Mouse (Mus musculus): ENCODE measurements around the gene Ldlrad1. TPM values are rescaled to one million over a fixed set of nuclear protein-coding genes. Genes with fewer than 3 reads are reported as not detected.

Ldlrad1 gene
- polyA plus RNA-seq, 1 experiment, result not detected

DNA sequence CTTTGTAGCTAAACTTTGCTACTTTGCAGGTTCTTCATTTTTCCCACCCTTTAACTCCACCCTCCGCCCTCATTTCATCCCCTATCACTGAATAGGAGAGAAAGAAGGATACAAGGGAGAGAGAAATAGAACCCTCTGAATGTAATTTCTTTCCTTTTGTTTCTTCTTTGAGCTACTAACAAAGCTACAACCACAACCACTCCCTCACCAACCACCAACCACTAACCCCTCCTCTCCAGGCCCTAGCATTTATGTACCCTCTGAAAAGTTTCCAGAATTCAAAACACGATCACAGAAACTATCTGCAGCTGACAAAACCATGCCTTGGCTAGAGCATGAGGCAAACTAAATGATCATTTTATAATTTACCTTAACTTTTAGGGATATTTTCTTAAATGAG is 12.5 kb upstream of the Ldlrad1 start:
- H3K79me2 ChIP-seq (ENCODE audit: control insufficient read depth, insufficient read depth), result no peaks in the 10 kb centered on the region
- TF ChIP-seq CEBPB (IDR thresholded peaks at IDR 0.05; ENCODE audit: insufficient read depth, poor library complexity, severe bottlenecking) (no peak), TCF12 (IDR thresholded peaks at IDR 0.05; ENCODE audit: insufficient read depth, poor library complexity, severe bottlenecking) (no peak), SRF (IDR thresholded peaks at IDR 0.05; ENCODE audit: control insufficient read depth, insufficient read length, low read depth) (no peak), REST (IDR thresholded peaks at IDR 0.05; ENCODE audit: insufficient read depth, insufficient read length) (no peak), USF1 (IDR thresholded peaks at IDR 0.05; ENCODE audit: low read depth) (no peak), MYOD1 (IDR thresholded peaks at IDR 0.05; ENCODE audit: control insufficient read depth in 1 of 3, insufficient read length in 2 of 3, low read depth in 2 of 3) (no peak), MYOG (IDR thresholded peaks at IDR 0.05; ENCODE audit: control insufficient read depth in 1 of 3, insufficient read depth in 1 of 3, insufficient read length in 2 of 3, low read depth in 2 of 3) (no peak), E2F4 (IDR thresholded peaks at IDR 0.05; ENCODE audit: insufficient read depth) (no peak), TCF3 (IDR thresholded peaks at IDR 0.05; ENCODE audit: insufficient read length, low read depth) (no peak), POLR2AphosphoS2 (IDR thresholded peaks at IDR 0.05; ENCODE audit: insufficient read length, low read depth) (no peak), MAX (IDR thresholded peaks at IDR 0.05; ENCODE audit: low read depth) (no peak), POLR2A (IDR thresholded peaks at IDR 0.05; ENCODE audit: insufficient read length, low read depth) (no peak)
- H3K4me3 ChIP-seq, result no peak overlapping the region

DNA sequence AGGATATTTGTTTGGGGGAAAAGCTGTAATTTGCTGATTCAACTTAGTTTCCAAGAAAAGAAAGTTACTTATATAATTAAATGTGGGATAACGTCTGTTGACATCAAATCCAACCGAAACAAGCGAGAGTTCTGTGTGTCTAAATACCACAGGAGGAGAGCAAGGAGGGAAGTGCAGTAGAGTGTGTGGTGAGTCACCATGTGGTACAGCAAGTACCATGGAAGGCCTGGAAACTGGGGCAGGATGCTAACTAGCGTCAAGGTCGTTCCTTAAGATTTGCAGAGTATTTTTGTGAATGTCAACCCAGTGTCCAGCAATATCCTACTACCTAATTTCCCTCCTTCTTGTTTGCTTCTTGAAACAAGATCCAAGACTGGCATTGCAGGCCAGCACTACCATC is 10.9 kb upstream of the Ldlrad1 start:
- no peaks in the 10 kb centered on the region for H3K79me2 ChIP-seq (ENCODE audit: control insufficient read depth, insufficient read depth)
- H3K27me3 ChIP-seq (ENCODE audit: control insufficient read depth, insufficient read depth, insufficient read length), result no peaks in the 10 kb centered on the region
- no peak overlapping the region for H3ac ChIP-seq (ENCODE audit: control insufficient read depth, insufficient read length)
- TF ChIP-seq E2F4 (IDR thresholded peaks at IDR 0.05; ENCODE audit: insufficient read depth) (no peak), TCF12 (IDR thresholded peaks at IDR 0.05; ENCODE audit: insufficient read depth, poor library complexity, severe bottlenecking) (no peak), REST (IDR thresholded peaks at IDR 0.05; ENCODE audit: insufficient read depth, insufficient read length) (no peak), MYOD1 (IDR thresholded peaks at IDR 0.05; ENCODE audit: control insufficient read depth in 1 of 3, insufficient read length in 2 of 3, low read depth in 2 of 3) (no peak), CEBPB (IDR thresholded peaks at IDR 0.05; ENCODE audit: insufficient read depth, poor library complexity, severe bottlenecking) (no peak), USF1 (IDR thresholded peaks at IDR 0.05; ENCODE audit: low read depth) (no peak), SRF (IDR thresholded peaks at IDR 0.05; ENCODE audit: control insufficient read depth, insufficient read length, low read depth) (no peak), POLR2A (IDR thresholded peaks at IDR 0.05; ENCODE audit: insufficient read length, low read depth) (no peak), POLR2AphosphoS2 (IDR thresholded peaks at IDR 0.05; ENCODE audit: insufficient read length, low read depth) (no peak), TCF3 (IDR thresholded peaks at IDR 0.05; ENCODE audit: insufficient read length, low read depth) (no peak), MAX (IDR thresholded peaks at IDR 0.05; ENCODE audit: low read depth) (no peak), MYOG (IDR thresholded peaks at IDR 0.05; ENCODE audit: control insufficient read depth in 1 of 3, insufficient read depth in 1 of 3, insufficient read length in 2 of 3, low read depth in 2 of 3) (no peak)
- H3K4me3 ChIP-seq, result no peak overlapping the region
- H3K4me2 ChIP-seq (ENCODE audit: low read depth), result no peak overlapping the region
- H3K36me3 ChIP-seq (ENCODE audit: control insufficient read depth, insufficient read depth), result peaks cover 62% of the 10 kb centered on the region

More for the DNA sequence above, 12.5 kb upstream of the Ldlrad1 start:
- no peak overlapping the region for H3K4me2 ChIP-seq (ENCODE audit: low read depth)
- no peaks in the 10 kb centered on the region for H3K27me3 ChIP-seq (ENCODE audit: control insufficient read depth, insufficient read depth, insufficient read length)
- H3K36me3 ChIP-seq (ENCODE audit: control insufficient read depth, insufficient read depth), result peaks cover 65% of the 10 kb centered on the region
- H3ac ChIP-seq (ENCODE audit: control insufficient read depth, insufficient read length), result no peak overlapping the region

DNA sequence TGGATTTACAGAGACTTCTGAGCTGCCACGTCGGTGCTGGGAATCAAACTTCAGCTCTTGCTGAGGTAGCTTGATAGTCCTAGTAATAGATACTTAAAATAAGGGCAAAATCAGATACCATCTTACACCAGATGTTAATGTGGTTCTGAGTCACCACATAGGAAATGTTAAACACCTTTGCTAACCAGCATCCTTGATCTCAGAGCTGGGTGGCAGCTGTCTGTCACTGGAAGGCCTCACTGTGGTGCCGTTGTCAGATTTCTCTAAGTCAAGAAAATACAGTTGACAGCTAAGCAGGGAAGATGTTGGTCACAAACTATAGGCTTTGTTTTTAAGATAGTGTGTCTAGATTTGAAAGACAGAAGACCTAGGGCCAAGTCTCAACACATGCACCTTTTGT is 7.2 kb upstream of the Ldlrad1 start:
- H3K27me3 ChIP-seq (ENCODE audit: control insufficient read depth, insufficient read depth, insufficient read length), result no peaks in the 10 kb centered on the region
- H3K4me2 ChIP-seq (ENCODE audit: low read depth), result no peak overlapping the region
- no peak overlapping the region for H3K4me3 ChIP-seq
- H3K79me2 ChIP-seq (ENCODE audit: control insufficient read depth, insufficient read depth), result no peaks in the 10 kb centered on the region
- TF ChIP-seq SRF (IDR thresholded peaks at IDR 0.05; ENCODE audit: control insufficient read depth, insufficient read length, low read depth) (no peak), POLR2AphosphoS2 (IDR thresholded peaks at IDR 0.05; ENCODE audit: insufficient read length, low read depth) (no peak)
- peaks cover 56% of the 10 kb centered on the region for H3K36me3 ChIP-seq (ENCODE audit: control insufficient read depth, insufficient read depth)
- no peak overlapping the region for H3ac ChIP-seq (ENCODE audit: control insufficient read depth, insufficient read length)

DNA sequence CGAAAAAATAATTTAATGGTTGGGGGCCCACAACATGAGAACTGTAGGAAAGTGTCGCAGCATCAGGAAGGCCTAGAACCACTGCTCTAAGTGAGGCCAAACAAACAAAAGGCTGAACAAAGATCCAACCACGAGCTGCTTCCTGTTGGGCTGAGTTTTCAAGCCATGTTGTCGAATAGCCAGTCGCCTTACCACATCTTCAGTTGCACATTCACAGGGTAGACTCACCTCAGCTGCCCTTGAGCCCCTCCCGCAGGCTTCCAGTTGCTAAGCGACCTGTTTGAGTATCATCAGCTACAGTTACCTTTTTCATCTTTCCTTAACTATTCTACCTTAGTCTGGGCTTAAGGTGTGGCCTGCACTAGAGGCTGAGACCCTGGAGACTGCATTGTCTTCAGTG is 6.0 kb upstream of the Ldlrad1 start:
- H3K36me3 ChIP-seq (ENCODE audit: control insufficient read depth, insufficient read depth), result peaks cover 48% of the 10 kb centered on the region
- no peaks in the 10 kb centered on the region for H3K27me3 ChIP-seq (ENCODE audit: control insufficient read depth, insufficient read depth, insufficient read length)
- H3K4me2 ChIP-seq (ENCODE audit: low read depth), result no peak overlapping the region
- H3K79me2 ChIP-seq (ENCODE audit: control insufficient read depth, insufficient read depth), result no peaks in the 10 kb centered on the region
- no peak for TF ChIP-seq MYOD1 (IDR thresholded peaks at IDR 0.05; ENCODE audit: control insufficient read depth in 1 of 3, insufficient read length in 2 of 3, low read depth in 2 of 3)
- H3ac ChIP-seq (ENCODE audit: control insufficient read depth, insufficient read length), result no peak overlapping the region
- H3K4me3 ChIP-seq, result no peak overlapping the region

DNA sequence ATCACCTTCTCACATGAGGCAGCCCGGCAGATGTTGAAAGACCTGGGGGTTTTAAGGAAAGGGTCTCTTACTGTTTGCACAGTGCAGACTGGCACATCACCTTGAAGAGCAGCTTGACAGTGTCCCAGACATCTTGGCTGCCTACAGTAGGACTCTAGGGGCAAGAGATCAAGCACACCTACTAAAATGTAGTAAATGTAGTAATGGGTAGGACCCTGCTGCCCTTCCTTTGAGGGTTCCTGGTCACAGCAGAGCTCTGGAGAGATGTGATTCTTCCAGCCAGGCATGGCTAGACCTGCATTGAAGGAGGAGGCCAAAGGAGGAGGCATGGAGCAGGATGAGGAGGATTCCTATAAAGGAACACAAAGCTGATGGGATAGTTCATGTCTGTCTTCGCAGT is 2.0 kb upstream of the Ldlrad1 start:
- H3K4me3 ChIP-seq, result no peak overlapping the region
- H3K4me2 ChIP-seq (ENCODE audit: low read depth), result no peak overlapping the region
- no peak for TF ChIP-seq MAX (IDR thresholded peaks at IDR 0.05; ENCODE audit: low read depth)
- no peaks in the 10 kb centered on the region for H3K79me2 ChIP-seq (ENCODE audit: control insufficient read depth, insufficient read depth)
- no peak overlapping the region for H3ac ChIP-seq (ENCODE audit: control insufficient read depth, insufficient read length)
- peaks cover 17% of the 10 kb centered on the region for H3K36me3 ChIP-seq (ENCODE audit: control insufficient read depth, insufficient read depth)
- H3K27me3 ChIP-seq (ENCODE audit: control insufficient read depth, insufficient read depth, insufficient read length), result no peaks in the 10 kb centered on the region

Measured in myocyte (in vitro differentiated cells).